ENCODE assay signal across 12 mouse cellular contexts in the genomic region with DNA sequence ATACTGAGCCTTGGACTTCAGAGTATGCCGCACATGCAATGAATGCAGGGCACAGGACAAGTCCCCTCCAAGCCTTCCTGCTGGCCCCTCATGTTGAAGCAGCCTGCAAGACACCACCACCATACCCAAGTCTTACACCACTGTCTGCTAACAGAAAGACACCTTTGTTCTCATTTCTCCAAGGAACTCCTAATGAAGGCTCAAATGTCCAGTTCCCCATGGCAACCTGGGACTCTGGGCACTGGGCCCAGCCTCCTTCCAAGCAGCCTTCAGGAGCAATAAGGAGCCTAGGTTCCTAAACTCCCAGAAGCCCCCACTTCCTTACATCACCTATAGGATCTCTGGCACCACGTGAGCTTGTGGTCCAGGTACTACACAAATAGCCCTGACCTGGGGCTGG.
A peak's percentile ranks its signal among the peaks of the same experiment; 100 is the strongest.
DNase-seq lines count a peak whose midpoint lies in the region; ATAC-seq and TF ChIP-seq lines count a peak whose summit lies in the region.
"Had no signal": no experiment of that assay in that cellular context is flagged by ENCODE, and none has a peak within 500 bp of the region (broad histone marks: within the 10 kb centered on the region; RNA-seq: fewer than 3 reads in every experiment).

No protein-coding gene starts in this region.

- ATAC-seq in hindbrain, postnatal 0 days = peak; percentile 56

- 81% methylated on average over 2 of the region's 2 CpGs for WGBS in heart, embryonic 10.5 days
- WGBS in hindbrain, postnatal 0 days = 50% methylated on average over 2 of the region's 2 CpGs
- WGBS in olfactory bulb, adult 2 months = 58% methylated on average over 2 of the region's 2 CpGs

- H3K27me3 ChIP-seq in heart, embryonic 10.5 days (ENCODE audit: insufficient read depth, poor library complexity, severe bottlenecking) = no peaks in the 10 kb centered on the region
- no peaks in the 10 kb centered on the region for H3K27me3 ChIP-seq in hindbrain, postnatal 0 days (ENCODE audit: insufficient read depth, low read length)
- H3K27me3 ChIP-seq: stomach, embryonic 15.5 days had no signal

- no peak overlapping the region for H3K9ac ChIP-seq in hindbrain, postnatal 0 days (replicated peaks; ENCODE audit: low read length)
- H3K9ac ChIP-seq: stomach, embryonic 15.5 days had no signal

- intact Hi-C loops in heart, postnatal 36 days (cut with DNase I) = no loop called here

- no peak for DNase-seq in heart, embryonic 10.5 days (ENCODE audit: low spot score)
- DNase-seq in heart, postnatal 36 days = no peak
- DNase-seq in right cerebral cortex, postnatal 10 days (ENCODE audit: low spot score in 2 of 2) = peak; percentile 65 to 69
- no peak for DNase-seq in right cerebral cortex, postnatal 36 days (ENCODE audit: low spot score in 2 of 2)
- DNase-seq in hindbrain, postnatal 0 days (ENCODE audit: low spot score) = peak; percentile 63
- DNase-seq in frontal cortex, postnatal 25 days (ENCODE audit: low spot score in 2 of 2) = no peak
- no peak for DNase-seq in ovary, postnatal 10 days (ENCODE audit: low spot score)
- DNase-seq: kidney, postnatal 25 days had no signal

- no peak overlapping the region for H3K4me2 ChIP-seq in hindbrain, postnatal 0 days (ENCODE audit: low read depth, low read length)
- H3K4me2 ChIP-seq: liver, embryonic 11.5 days; stomach, embryonic 15.5 days had no signal

- H3K36me3 ChIP-seq in heart, embryonic 10.5 days = no peaks in the 10 kb centered on the region
- no peaks in the 10 kb centered on the region for H3K36me3 ChIP-seq in hindbrain, postnatal 0 days (ENCODE audit: insufficient read depth, low read length)
- H3K36me3 ChIP-seq: stomach, embryonic 15.5 days had no signal

- peaks cover 29% of the 10 kb centered on the region for H3K4me1 ChIP-seq in heart, embryonic 10.5 days
- H3K4me1 ChIP-seq in hindbrain, postnatal 0 days (ENCODE audit: insufficient read depth, low read length) = peaks cover 20% of the 10 kb centered on the region
- peaks cover 20% of the 10 kb centered on the region for H3K4me1 ChIP-seq in olfactory bulb, adult 2 months (ENCODE audit: control insufficient read depth, insufficient read depth, low read length)
- H3K4me1 ChIP-seq: megakaryocyte, embryonic 14.5 days had no signal

- TF ChIP-seq POLR2A in olfactory bulb, adult 2 months (IDR thresholded peaks at IDR 0.05; ENCODE audit: insufficient read depth, low read depth, low read length) = no peak

- TF ChIP-seq CTCF in hindbrain, postnatal 0 days (IDR thresholded peaks at IDR 0.05; ENCODE audit: low read depth) = no peak
- no peak for TF ChIP-seq CTCF in olfactory bulb, adult 2 months (IDR thresholded peaks at IDR 0.05; ENCODE audit: insufficient read depth, low read depth, low read length)

- no peaks in the 10 kb centered on the region for H3K9me3 ChIP-seq in heart, embryonic 10.5 days
- H3K9me3 ChIP-seq in hindbrain, postnatal 0 days (ENCODE audit: low read length) = no peaks in the 10 kb centered on the region
- H3K9me3 ChIP-seq: stomach, embryonic 15.5 days had no signal

- H3K4me3 ChIP-seq in heart, embryonic 10.5 days = no peak overlapping the region
- no peak overlapping the region for H3K4me3 ChIP-seq in hindbrain, postnatal 0 days (ENCODE audit: low read length)
- no peak overlapping the region for H3K4me3 ChIP-seq in olfactory bulb, adult 2 months (ENCODE audit: insufficient read depth, low read depth, low read length)
- H3K4me3 ChIP-seq: megakaryocyte, embryonic 14.5 days; stomach, embryonic 15.5 days had no signal

- peak overlapping the region; percentile 16; the same call in 1 of the 2 replicates for H3K27ac ChIP-seq in heart, embryonic 10.5 days
- 0 out of 2 replicates have a peak overlapping the region, but pooled peaks have one; percentile 32 for H3K27ac ChIP-seq in hindbrain, postnatal 0 days
- H3K27ac ChIP-seq in olfactory bulb, adult 2 months (ENCODE audit: insufficient read depth, low read depth, low read length) = 0 out of 2 replicates have a peak overlapping the region, but pooled peaks have one; percentile 8
- H3K27ac ChIP-seq: stomach, embryonic 15.5 days had no signal

Comparison
In these comparisons a context has a peak if more than half of its experiments do, and no peak if none do; other contexts are left out.
1. DNase-seq: peak in right cerebral cortex, postnatal 10 days (2 of 2) and hindbrain, postnatal 0 days (single experiment); none in heart, embryonic 10.5 days (single experiment), heart, postnatal 36 days (0 of 2), right cerebral cortex, postnatal 36 days (0 of 2), frontal cortex, postnatal 25 days (0 of 2) and ovary, postnatal 10 days (single experiment).
2. Peak in every context shown above with its lines, with median percentiles within 50 percentile points of each other: H3K27ac ChIP-seq.